Mouse (Mus musculus) lung, postnatal 4 days (tissue): ENCODE measurements around the gene Nupl2.

Experiments used
- DNase-seq, 2 experiments: peaks; one replicate each; pipeline ENCODE4 v3.0.0; 2021

Nupl2 gene

GRCm38 (mm10) chr5:24164789-24165445, at the start of gene Nupl2:
TSS of gene Nupl2 (plus strand) at chr5:24164963.
- peak; percentile 95 for DNase-seq

DNA sequence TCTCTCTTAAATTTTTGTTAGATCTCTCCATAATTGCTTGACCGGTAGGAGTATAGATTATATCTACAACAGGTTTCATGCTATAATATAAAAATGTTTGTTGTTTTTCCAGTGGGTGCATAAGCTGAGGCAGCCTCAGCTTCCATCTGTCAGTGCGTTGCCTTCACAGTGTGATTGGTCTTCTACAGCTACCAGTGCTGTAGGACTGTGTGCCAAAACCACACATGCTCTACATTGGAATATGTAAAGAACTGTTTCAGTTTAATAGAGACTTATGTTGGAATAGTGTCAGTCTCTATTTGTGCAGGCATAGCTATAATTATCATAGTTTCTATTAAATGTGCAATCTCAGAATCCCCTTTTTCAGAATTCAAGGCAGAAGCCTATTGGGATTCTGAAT, 42.5 kb upstream of the Nupl2 start:
- DNase-seq, result no peak

- no peak for DNase-seq
Measured at GRCm38 (mm10) chr5:24124175-24124574, 40.6 kb upstream of the Nupl2 start.

GRCm38 (mm10) chr5:24124579-24125276, 40.0 kb upstream of the Nupl2 start:
- DNase-seq, result no peak

GRCm38 (mm10) chr5:24125910-24126636, 38.7 kb upstream of the Nupl2 start:
- DNase-seq, result no peak

GRCm38 (mm10) chr5:24126967-24127366, 37.8 kb upstream of the Nupl2 start:
- no peak for DNase-seq

DNA sequence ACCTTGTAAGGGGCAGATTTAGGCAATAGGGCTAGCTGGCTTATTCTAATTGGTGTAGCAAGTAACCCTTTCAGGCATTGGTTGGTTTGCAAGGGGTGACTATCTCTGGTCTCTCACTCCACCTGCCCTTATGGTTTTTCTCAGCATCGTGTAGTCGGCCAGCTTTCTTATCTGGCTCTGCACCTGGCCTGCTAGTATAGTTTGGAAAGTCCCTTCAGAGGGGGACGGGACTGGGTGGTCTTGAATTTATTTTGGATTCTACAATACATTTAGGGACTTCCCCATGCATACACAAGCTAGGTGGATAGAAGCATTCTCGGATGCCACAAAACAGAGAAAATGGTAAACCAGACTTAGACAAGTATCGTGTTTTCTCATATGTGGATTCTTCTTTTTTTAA, 17.8 kb upstream of the Nupl2 start:
- DNase-seq, result no peak

GRCm38 (mm10) chr5:24152199-24152598, 12.6 kb upstream of the Nupl2 start:
- DNase-seq, result no peak

GRCm38 (mm10) chr5:24156774-24157173, 8.0 kb upstream of the Nupl2 start:
- no peak for DNase-seq

DNA sequence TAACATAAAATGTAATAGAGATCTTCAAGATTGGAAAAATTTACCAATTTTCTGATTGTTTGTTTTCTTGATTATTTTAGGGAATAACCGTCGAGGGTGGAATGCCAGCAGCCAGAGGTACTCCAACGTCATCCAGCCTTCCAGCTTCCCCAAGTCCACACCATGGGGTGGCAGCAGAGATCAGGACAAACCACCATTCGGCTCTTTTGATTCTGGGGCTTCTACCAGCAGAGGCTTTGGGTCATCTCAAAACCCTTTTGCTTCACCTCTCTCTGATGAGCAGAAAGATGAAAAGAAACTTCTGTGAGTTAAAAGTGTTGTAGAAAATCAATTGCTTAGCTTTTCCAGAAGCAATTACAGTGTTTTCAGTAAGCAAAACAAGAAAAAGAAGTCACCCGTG, 2.5 kb downstream of the Nupl2 start:
- DNase-seq, result no peak

- DNase-seq, result no peak
Measured at GRCm38 (mm10) chr5:24169881-24170280, 5.1 kb downstream of the Nupl2 start.

DNA sequence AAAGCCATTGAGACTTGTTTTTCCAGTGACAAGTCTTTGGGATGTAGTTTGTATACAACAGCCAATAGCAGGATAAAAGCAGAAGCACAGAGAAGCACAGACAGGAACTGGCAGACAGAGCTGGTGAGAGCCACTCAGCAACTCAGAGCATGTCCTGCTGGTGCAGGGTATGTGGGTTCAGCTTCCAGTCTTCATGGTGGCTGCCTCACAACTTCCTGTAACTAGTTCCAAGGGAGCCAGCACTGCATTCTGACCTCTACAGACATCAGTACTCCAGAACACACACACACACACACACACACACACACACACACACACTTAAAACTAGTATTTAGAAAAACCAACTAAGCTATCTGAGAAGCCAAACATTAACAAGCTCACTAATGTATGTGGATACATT, 7.3 kb downstream of the Nupl2 start:
- DNase-seq, result no peak

- DNase-seq, result no peak
Measured at GRCm38 (mm10) chr5:24181514-24182295, 16.9 kb downstream of the Nupl2 start.

DNA sequence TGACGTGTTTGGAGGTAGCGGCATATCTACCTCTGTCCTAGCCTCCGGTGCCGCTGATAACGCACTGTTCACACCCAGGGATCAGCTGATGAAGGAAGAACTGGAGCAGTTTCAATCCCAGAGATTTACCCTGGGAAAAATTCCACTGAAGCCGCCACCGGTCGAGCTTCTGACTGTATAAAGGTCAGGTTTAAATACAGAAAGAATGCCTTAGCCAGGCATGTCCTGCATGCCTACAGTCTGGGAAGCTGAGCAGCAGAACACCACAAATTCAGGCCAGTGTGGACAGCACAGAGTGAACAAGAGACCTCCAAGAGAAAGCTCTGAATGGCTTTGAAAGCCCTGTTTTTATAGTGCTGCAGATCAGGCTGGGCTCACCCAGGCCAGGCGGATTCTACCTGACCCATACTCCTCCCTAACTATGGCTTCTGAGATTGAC, 17.6 kb downstream of the Nupl2 start:
- DNase-seq, result no peak

DNA sequence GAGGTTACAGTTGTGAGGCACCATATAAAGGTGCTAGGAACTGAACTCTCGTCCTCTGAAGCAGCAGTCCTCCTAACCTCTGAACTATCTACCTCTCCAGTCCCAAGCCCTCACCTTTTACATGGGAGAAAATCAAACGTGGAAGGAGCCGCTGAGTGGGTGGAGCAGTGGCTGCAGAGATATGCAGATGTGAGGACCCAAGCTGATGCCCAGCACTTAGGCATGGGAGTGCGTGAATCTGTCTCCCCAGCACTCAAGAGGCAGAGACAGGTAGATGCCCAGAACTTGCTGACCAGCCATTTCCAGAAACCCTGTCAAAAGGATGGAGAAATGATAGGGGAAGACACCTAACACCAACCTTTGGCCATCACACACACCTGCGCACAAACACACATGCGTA, 18.3 kb downstream of the Nupl2 start:
- DNase-seq, result no peak

GRCm38 (mm10) chr5:24184011-24184410, 19.2 kb downstream of the Nupl2 start:
- no peak for DNase-seq

- no peak for DNase-seq
Measured at GRCm38 (mm10) chr5:24188476-24188875, 23.7 kb downstream of the Nupl2 start.

GRCm38 (mm10) chr5:24191821-24192220, 27.1 kb downstream of the Nupl2 start:
- DNase-seq, result peak; percentile 6 to 68

GRCm38 (mm10) chr5:24201006-24201405, 36.2 kb downstream of the Nupl2 start:
- no peak for DNase-seq

GRCm38 (mm10) chr5:24202492-24202891, 37.7 kb downstream of the Nupl2 start:
- DNase-seq, result no peak

GRCm38 (mm10) chr5:24203266-24203665, 38.5 kb downstream of the Nupl2 start:
- no peak for DNase-seq

- no peak for DNase-seq
Measured at GRCm38 (mm10) chr5:24207965-24208364, 43.2 kb downstream of the Nupl2 start.

DNA sequence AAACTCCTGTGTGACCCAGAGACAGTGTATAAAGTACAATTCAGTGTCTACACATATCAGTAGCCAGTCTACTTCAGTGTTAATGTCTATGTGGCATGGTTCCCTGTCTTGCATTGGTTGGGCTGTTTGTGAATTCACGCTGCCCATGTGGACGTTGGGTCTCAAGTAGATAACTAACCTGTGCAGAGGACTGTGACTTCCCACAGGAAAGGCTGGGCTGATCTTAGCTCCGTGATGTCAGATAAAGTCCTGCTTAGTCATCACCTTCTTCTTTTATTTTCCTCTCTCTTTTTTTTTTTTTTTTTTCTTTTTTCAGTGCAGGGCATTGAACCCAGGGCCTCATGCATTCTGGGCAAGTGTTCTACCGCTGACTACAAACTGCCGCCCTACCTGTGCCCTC, 43.7 kb downstream of the Nupl2 start:
- DNase-seq, result no peak
